Mouse (Mus musculus) layer of hippocampus, postnatal 10 days (tissue): ENCODE results near the gene Foxa1. TPM values are rescaled to one million over a fixed set of nuclear protein-coding genes. Genes with fewer than 3 reads are reported as not detected.

Experiments
- DNase-seq, 2 experiments: peaks; one replicate each; pipeline ENCODE4 v3.0.0; 2021; ENCODE audit warnings: low spot score in 2 of 2
- long read RNA-seq: library from polyadenylated mRNA; stranded (forward); transcript quantifications from one replicate; pipeline ENCODE4 v2.0.0, GENCODE M21; 2023
- total RNA-seq, 2 experiments: library from RNA; stranded (reverse); gene quantifications; 2 replicates each; pipeline ENCODE4 v1.2.3; 2021

Gene Foxa1
- not detected for total RNA-seq
- long read RNA-seq = 0 reads

GRCm38 (mm10) chr12:57546415-57547201 lies at the start of gene Foxa1:
Foxa1 (minus strand) TSS chr12:57546916.
- DNase-seq = peak in 1 of 2 experiments; percentile 5

- DNase-seq = peak; percentile 40 to 67
Measured at GRCm38 (mm10) chr12:57575931-57576628, 29.4 kb upstream of the Foxa1 start.

- DNase-seq = no peak
Measured at GRCm38 (mm10) chr12:57572415-57572814, 25.7 kb upstream of the Foxa1 start.

DNA sequence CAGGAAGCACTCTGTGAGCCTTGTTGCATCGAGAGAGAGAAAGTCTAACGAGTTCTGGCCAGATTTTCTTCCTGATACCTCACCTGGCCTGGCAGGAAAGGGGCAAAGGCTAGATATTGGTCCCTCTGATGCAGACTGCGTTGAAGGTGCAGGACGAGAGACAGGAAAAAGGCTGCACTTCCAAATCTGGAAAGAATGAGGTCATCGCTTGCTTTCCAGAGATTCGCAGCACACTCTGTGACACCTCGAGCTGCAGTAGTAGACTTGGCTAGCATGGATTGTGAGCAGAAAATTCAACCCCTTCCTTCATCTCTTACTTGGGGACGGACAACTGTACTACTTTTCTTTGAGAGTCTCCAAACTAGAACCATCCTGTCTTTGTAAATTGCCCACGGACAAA lies 25.1 kb upstream of the Foxa1 start:
- DNase-seq = no peak

DNA sequence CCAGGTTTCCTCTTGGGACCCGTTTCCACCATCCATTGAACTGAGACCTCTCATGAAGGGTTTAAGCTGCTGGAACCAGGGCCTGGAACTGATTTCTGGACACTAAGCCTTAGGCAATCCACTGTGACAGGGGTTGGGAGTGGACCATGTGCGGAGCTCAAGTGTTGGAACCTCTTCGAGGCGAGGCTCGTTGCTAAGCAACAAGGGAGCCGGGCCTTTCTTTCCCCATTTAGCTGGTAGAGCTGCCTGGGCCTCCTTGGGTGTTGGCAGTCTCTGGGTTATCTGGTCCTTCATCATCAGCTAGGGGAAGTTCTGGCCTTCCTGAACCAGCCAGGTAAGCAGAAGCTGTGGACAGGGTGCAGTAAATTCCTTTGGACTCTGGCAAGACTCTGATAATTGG lies 17.2 kb upstream of the Foxa1 start, which contains the start of gene Ttc6:
Gene Ttc6, plus strand, starts transcription at position 205 of the 400 bp plus-strand sequence.
- DNase-seq = no peak

- DNase-seq = no peak
Measured at GRCm38 (mm10) chr12:57554091-57554490, 7.4 kb upstream of the Foxa1 start.

- DNase-seq = no peak
Measured at GRCm38 (mm10) chr12:57552286-57552685, 5.6 kb upstream of the Foxa1 start.

- DNase-seq = no peak
Measured at GRCm38 (mm10) chr12:57550881-57551280, 4.2 kb upstream of the Foxa1 start.

DNA sequence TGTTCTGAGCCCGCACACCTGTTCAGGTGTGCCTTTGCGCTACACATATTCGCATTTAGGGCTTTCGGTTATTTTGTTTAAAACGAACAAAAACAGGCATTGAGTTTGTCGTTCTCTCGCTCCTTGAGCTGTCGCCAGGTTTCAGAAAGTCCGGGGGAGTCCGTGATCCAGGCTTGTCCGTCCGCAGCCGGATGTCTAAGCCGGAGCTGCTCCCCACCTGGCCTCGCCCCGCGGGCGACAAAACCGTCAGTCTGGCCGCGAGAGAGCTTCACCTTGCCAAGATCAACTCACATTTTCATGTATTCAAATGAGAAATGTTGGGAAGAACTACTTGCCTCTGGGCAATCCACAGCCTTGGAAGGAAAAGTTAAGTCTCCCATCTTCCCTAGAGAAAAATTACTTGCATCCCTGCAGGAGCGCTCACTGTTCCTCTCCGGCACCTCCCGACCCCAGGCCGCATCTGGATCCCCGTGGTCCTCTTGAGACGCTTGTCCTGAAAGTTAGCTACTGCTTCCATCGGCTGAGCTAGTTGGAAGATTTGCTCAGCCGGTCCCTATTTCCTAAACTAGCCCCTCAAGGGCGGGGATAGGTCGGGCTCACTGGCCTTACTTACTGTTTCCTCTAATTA lies 3.6 kb upstream of the Foxa1 start:
- DNase-seq = no peak

DNA sequence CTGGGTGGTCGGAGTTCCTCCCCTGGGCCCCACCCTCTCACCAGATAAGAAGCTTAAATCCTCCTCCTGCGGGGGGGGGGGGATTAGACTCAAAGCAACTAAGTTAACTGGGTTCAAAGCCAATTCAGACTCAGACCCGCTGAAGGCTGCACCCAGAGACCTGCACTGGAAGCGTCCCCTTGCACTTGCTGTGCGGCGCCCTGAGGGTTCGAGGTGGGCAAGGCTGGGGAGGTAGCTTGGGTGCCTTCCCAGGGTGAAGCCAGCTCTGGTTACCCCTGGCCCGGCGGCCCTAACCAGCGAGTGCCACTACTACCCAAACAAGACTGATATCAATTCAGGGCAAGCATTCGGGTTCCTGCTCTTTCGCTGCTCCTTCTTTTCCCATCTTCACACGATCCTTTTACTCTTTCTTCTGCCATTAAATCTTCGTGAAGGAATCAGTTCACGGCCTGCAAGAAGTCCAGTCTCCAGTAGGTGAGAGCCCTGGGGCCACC lies 3.0 kb upstream of the Foxa1 start:
- no peak for DNase-seq

GRCm38 (mm10) chr12:57548981-57549666 lies 2.4 kb upstream of the Foxa1 start:
- no peak for DNase-seq

GRCm38 (mm10) chr12:57548352-57548980 lies 1.8 kb upstream of the Foxa1 start:
- peak in 1 of 2 experiments; percentile 12 for DNase-seq

DNA sequence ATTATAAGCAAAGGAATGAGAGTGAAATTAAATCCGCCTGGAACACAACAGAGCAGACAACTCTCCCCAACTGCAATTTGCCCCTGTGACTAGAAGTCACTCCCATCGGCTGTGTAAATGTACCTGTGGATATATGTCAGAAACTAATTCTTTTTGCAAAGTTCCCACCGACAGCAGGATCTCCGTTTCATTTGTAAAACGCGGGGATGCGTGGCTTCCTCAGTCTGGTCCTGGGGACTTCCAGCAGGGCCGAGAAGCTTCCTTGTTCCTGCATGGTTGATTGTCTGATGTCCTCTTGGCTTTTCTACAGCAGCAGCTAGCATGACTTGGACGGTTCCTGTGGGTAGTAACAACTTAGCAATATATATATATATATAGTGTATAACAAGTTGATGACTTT lies 1.2 kb upstream of the Foxa1 start:
- no peak for DNase-seq

- peak; percentile 11 to 32 for DNase-seq
Measured at GRCm38 (mm10) chr12:57545371-57546241, 1.1 kb downstream of the Foxa1 start.

DNA sequence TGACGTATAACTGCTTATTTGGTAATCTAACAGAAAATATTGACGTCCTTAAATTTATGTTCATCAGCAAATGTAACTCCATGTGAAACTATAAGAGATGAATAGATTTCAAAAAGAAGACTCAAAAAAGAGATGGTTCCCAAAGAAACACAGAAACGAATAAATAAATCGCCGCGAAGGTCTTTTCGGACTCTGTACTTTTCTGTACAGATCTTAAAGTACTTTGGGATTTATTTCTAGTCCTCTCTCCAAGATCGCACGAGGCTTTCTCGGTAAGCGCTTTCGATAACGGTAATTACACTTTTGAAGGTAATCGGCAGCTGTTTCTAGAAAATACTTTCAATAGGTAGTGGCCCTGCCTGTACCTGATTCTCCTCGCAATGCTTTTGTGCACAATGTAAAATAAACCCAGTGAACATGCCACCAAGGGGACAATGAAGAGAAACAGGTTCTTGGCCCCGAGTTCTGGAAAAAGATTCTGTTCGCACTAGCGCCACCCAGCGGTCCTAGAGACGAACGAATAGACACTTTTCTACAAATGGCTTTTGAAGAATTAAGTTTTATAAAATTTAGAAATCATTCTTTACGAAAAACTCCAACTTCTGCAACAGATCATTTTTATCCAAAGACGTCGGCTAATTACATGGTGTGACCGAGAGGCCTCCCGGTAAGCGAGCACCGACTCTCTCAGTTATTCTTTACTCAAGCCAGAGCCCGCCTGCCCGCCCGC lies 1.9 kb downstream of the Foxa1 start:
- peak; percentile 54 to 68 for DNase-seq

DNA sequence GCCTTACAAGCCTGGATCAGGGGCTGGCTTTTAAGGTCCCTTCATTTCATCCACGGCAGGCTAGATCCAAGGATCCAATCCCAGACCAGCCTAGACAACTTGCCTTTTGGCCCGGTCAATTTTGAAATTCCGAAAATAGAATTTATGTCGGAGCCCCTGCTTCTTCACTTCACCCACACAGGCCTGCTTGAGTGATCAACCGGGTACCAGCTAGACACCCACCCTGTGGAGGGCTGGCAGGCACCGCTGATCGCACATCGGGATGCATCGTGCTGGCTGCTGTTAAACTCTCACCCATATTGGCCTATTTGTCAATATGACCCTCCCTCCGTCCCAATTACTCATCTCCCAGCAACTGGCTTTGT lies 3.1 kb downstream of the Foxa1 start:
- peak in 1 of 2 experiments; percentile 10 for DNase-seq

- DNase-seq = peak in 1 of 2 experiments; percentile 7
Measured at GRCm38 (mm10) chr12:57542746-57543626, 3.7 kb downstream of the Foxa1 start.
